Mouse (Mus musculus) heart, postnatal 0 days (tissue): ENCODE results near the gene Olfr70.

Experiments used
- CTCF ChIP-seq: IDR thresholded peaks from 2 replicates; pipeline ENCODE4 v1.5.1; 2016; ENCODE audit warnings: antibody characterized with exemption, control low read depth, low read depth
- EP300 ChIP-seq: IDR thresholded peaks from 2 replicates; pipeline ENCODE4 v1.6.1; 2016; ENCODE audit warnings: antibody characterized with exemption, low read depth

GRCm38 (mm10) chr4:43657146-43657545, 43.5 kb downstream of the Olfr70 start:
- TF ChIP-seq CTCF (no peak), EP300 (no peak)
